Mouse (Mus musculus) left cerebral cortex, adult 9 months (tissue): ENCODE measurements around the gene Cnnm3.

Source experiments
- DNase-seq, 2 experiments: peaks; one replicate each; pipeline ENCODE4 v3.0.0; 2022; ENCODE audit warnings: low spot score in 2 of 2

The Cnnm3 gene

GRCm38 (mm10) chr1:36575347-36575746, 63.7 kb downstream of the Cnnm3 start:
- no peak for DNase-seq

- no peak for DNase-seq
These were observed 65.5 kb downstream of the Cnnm3 start for GRCm38 (mm10) chr1:36576991-36577675.
